Mouse (Mus musculus) liver, embryonic 11.5 days (tissue): ENCODE data around the gene Syde2. TPM values are rescaled to one million over a fixed set of nuclear protein-coding genes. Genes with fewer than 3 reads are reported as not detected.
A peak's percentile ranks its signal among the peaks of the same experiment; 100 is the strongest.
"Not testable (repeated sequence)": the region's sequence is repeated elsewhere in the genome, so short reads cannot be mapped to it uniquely, and the experiment has no call there.

ENCODE experiments used
- ATAC-seq: fragments of 200-750 bp; cut with Nextera tagmentation; replicated peaks from 2 replicates; pipeline ENCODE4 v1.8.0; 2017; ENCODE audit warnings: moderate number of reproducible peaks, mild to moderate bottlenecking, moderate TSS enrichment, moderate library complexity; ENCODE audit not compliant: low FRiP score
- DNase-seq: peaks from one replicate; pipeline ENCODE4 v3.0.0-alpha.2; 2017; ENCODE audit warnings: low spot score
- H3K27ac ChIP-seq: fragments of 300-500 bp; sonication (generic); 2 replicates; pipeline ENCODE4 v1.5.1; 2014; ENCODE audit warnings: mild to moderate bottlenecking, low read depth, low read length, control low read depth
- H3K27me3 ChIP-seq: fragments of 300-500 bp; sonication (generic); replicated peaks from 2 replicates; pipeline ENCODE4 v1.6.1; 2014; ENCODE audit warnings: low read length, mixed read lengths; ENCODE audit not compliant: control insufficient read depth, insufficient read depth
- H3K36me3 ChIP-seq: fragments of 300-500 bp; sonication (generic); 2 replicates; pipeline ENCODE4 v1.6.1; 2014; ENCODE audit warnings: mild to moderate bottlenecking, low read length, moderate library complexity, mixed read lengths; ENCODE audit not compliant: control insufficient read depth, insufficient read depth
- H3K4me1 ChIP-seq: fragments of 300-500 bp; sonication (generic); replicated peaks from 2 replicates; pipeline ENCODE4 v1.6.1; 2014; ENCODE audit warnings: low read length, mixed read lengths; ENCODE audit not compliant: control insufficient read depth, insufficient read depth
- H3K4me2 ChIP-seq: fragments of 300-500 bp; sonication (generic); 2 replicates; pipeline ENCODE4 v1.6.1; 2014; ENCODE audit warnings: mild to moderate bottlenecking, control low read depth, moderate library complexity
- H3K4me3 ChIP-seq: fragments of 300-500 bp; sonication (generic); 2 replicates; pipeline ENCODE4 v1.5.1; 2014; ENCODE audit warnings: low read depth, low read length, control low read depth
- H3K9ac ChIP-seq: fragments of 300-500 bp; sonication (generic); 2 replicates; pipeline ENCODE4 v1.6.1; 2014; ENCODE audit warnings: low read depth, low read length, control low read depth
- H3K9me3 ChIP-seq: fragments of 300-500 bp; sonication (generic); 2 replicates; pipeline ENCODE4 v1.6.1; 2016; ENCODE audit warnings: low read length, inconsistent platforms, mixed read lengths; ENCODE audit not compliant: control insufficient read depth
- WGBS: fragments of 180-500 bp; shearing (Covaris S2); extraction: QIAGEN DNeasy Blood & Tissue Kit; methylation state at CpG from one replicate; pipeline ENCODE4 v1.1.7; 2014; 5-methylcytosine and 5-hydroxymethylcytosine counted together
- polyA plus RNA-seq: library from polyadenylated mRNA; unstranded; fragments of >200 nt; fragmentation: Nextera tagmentation; extraction: Ambion mirVana; gene quantifications from 2 replicates; pipeline ENCODE4 v1.2.1, GENCODE M21; 2014

Syde2 gene
- polyA plus RNA-seq, 1 experiment from 2014 or later, result 1.7 TPM

GRCm38 (mm10) chr3:145963101-145964017 lies 24.3 kb upstream of the Syde2 start:
- WGBS, result 15% methylated on average over 31 of the region's 31 CpGs
- H3K4me3 ChIP-seq, result peak overlapping the region; percentile 18; the same call in 1 of the 2 replicates
- no peak overlapping the region for H3K27ac ChIP-seq
- H3K4me1 ChIP-seq, result peaks cover 10% of the 10 kb centered on the region
- 0 out of 2 replicates have a peak overlapping the region, but pooled peaks have one; percentile 4 for H3K9ac ChIP-seq
- DNase-seq (no peak), ATAC-seq (peak; percentile 29; the same call in 1 of the 2 replicates)
- no peaks in the 10 kb centered on the region for H3K9me3 ChIP-seq
- no peaks in the 10 kb centered on the region for H3K36me3 ChIP-seq
- H3K27me3 ChIP-seq, result peaks cover 12% of the 10 kb centered on the region
- peak overlapping the region; percentile 59 for H3K4me2 ChIP-seq

- H3K9ac ChIP-seq, result no peak overlapping the region
- H3K4me2 ChIP-seq, result peak overlapping the region; percentile 59
- H3K9me3 ChIP-seq, result no peaks in the 10 kb centered on the region
- H3K27ac ChIP-seq, result no peak overlapping the region
- ATAC-seq (peak; percentile 60), DNase-seq (no peak)
- H3K36me3 ChIP-seq, result no peaks in the 10 kb centered on the region
- peaks cover 10% of the 10 kb centered on the region for H3K4me1 ChIP-seq
- H3K27me3 ChIP-seq, result peaks cover 12% of the 10 kb centered on the region
- peak overlapping the region; percentile 18; the same call in 1 of the 2 replicates for H3K4me3 ChIP-seq
- 10% methylated on average over 10 of the region's 10 CpGs for WGBS
Observed at GRCm38 (mm10) chr3:145964018-145964387, 23.7 kb upstream of the Syde2 start.

- no peak overlapping the region for H3K9ac ChIP-seq
- H3K36me3 ChIP-seq, result no peaks in the 10 kb centered on the region
- H3K27me3 ChIP-seq, result peaks cover 12% of the 10 kb centered on the region
- ATAC-seq (peak; percentile 70), DNase-seq (peak; percentile 65)
- H3K27ac ChIP-seq, result 0 out of 2 replicates have a peak overlapping the region, but pooled peaks have one; percentile 36
- no peaks in the 10 kb centered on the region for H3K9me3 ChIP-seq
- no peak overlapping the region for H3K4me3 ChIP-seq
- H3K4me2 ChIP-seq, result peak overlapping the region; percentile 59
- H3K4me1 ChIP-seq, result peaks cover 10% of the 10 kb centered on the region
- 5% methylated on average over 10 of the region's 10 CpGs for WGBS
Observed at GRCm38 (mm10) chr3:145964473-145964872, 23.2 kb upstream of the Syde2 start.

DNA sequence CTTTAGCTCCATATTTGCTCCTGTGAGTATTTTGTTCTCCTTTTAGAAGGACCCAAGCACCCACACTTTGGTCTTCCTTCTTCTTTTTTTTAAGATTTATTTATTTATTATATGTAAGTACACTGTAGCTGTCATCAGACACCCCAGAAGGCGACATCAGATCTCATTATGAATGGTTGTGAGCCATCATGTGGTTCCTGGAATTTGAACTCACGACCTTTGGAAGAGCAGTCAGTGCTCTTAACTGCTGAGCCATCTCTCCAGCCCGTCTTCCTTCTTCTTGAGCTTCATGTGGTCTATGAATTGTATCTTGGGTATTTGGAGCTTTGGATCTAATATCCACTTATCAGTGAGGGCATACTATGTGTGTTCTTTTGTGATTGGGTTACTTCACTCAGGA lies 22.1 kb upstream of the Syde2 start:
- H3K9ac ChIP-seq, DNase-seq, H3K4me3 ChIP-seq, H3K36me3 ChIP-seq, H3K9me3 ChIP-seq, ATAC-seq, H3K27ac ChIP-seq, H3K4me1 ChIP-seq, H3K4me2 ChIP-seq: not testable (repeated sequence)
- 68% methylated on average over 3 of the region's 3 CpGs for WGBS
- H3K27me3 ChIP-seq, result peaks cover 12% of the 10 kb centered on the region

- H3K27ac ChIP-seq, result no peak overlapping the region
Observed at GRCm38 (mm10) chr3:145966806-145967205, 20.9 kb upstream of the Syde2 start.

DNA sequence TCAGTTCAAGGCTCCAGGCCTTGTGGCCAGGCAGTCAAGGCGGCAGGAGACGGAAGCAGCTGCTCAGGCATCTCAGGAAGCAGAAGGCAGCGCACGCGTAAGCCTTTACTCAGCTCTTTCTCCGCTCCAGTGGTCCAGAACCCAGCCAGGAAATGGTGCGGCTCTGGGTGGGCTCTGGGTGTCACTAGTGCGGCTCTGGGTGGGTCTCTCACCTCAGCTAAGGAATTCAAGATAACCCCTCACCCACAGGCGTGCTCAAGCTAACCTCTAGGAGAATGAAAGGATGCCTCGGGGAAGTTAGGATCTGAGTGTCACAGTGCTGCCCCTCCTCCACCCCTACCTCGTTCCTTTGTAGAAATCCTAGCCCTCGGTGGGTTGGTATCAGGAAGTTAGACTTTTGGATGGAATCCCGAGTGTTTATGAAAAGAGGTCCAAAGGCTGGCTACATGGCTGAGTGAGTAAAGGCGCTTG lies 18.6 kb upstream of the Syde2 start:
- Histone ChIP-seq H3K4me2 (peak overlapping the region; percentile 1; the same call in 1 of the 2 replicates), H3K9me3 (peaks cover 5% of the 10 kb centered on the region; the same call in 1 of the 2 replicates), H3K4me1 (no peaks in the 10 kb centered on the region; the same call in none of the 2 replicates), H3K27ac (no peak overlapping the region), H3K9ac (no peak overlapping the region), H3K4me3 (no peak overlapping the region), H3K36me3 (no peaks in the 10 kb centered on the region), H3K27me3 (no peaks in the 10 kb centered on the region)
- ATAC-seq, result 0 out of 2 replicates have a peak, but pooled peaks have one; percentile 24
- DNase-seq, result no peak
- WGBS, result 31% methylated on average over 14 of the region's 14 CpGs

More at GRCm38 (mm10) chr3:145966806-145967205, 20.9 kb upstream of the Syde2 start:
- Histone ChIP-seq H3K4me3 (no peak overlapping the region), H3K4me2 (no peak overlapping the region), H3K9me3 (no peaks in the 10 kb centered on the region), H3K36me3 (no peaks in the 10 kb centered on the region), H3K9ac (no peak overlapping the region), H3K27me3 (peaks cover 12% of the 10 kb centered on the region), H3K4me1 (peaks cover 10% of the 10 kb centered on the region)
- DNase-seq (no peak), ATAC-seq (no peak)
- 86% methylated on average over 5 of the region's 5 CpGs for WGBS

- H3K4me1 ChIP-seq, result no peaks in the 10 kb centered on the region
- WGBS, result 84% methylated on average over 10 of the region's 10 CpGs
- ATAC-seq (no peak), DNase-seq (no peak)
- no peaks in the 10 kb centered on the region for H3K36me3 ChIP-seq
- H3K4me2 ChIP-seq, result no peak overlapping the region
- H3K27me3 ChIP-seq, result no peaks in the 10 kb centered on the region
- no peak overlapping the region for H3K4me3 ChIP-seq
- H3K9me3 ChIP-seq, result peaks cover 13% of the 10 kb centered on the region; the same call in 1 of the 2 replicates
- H3K9ac ChIP-seq, result no peak overlapping the region
- no peak overlapping the region for H3K27ac ChIP-seq
Observed at GRCm38 (mm10) chr3:145971501-145971900, 16.2 kb upstream of the Syde2 start.

- ATAC-seq, result no peak
- Histone ChIP-seq H3K9ac (no peak overlapping the region), H3K4me1 (no peaks in the 10 kb centered on the region), H3K27me3 (no peaks in the 10 kb centered on the region), H3K36me3 (no peaks in the 10 kb centered on the region), H3K27ac (no peak overlapping the region), H3K4me2 (no peak overlapping the region), H3K9me3 (peaks cover 17% of the 10 kb centered on the region; the same call in 1 of the 2 replicates), H3K4me3 (no peak overlapping the region)
- 88% methylated on average over 7 of the region's 7 CpGs for WGBS
- no peak for DNase-seq
Observed at GRCm38 (mm10) chr3:145974986-145975385, 12.7 kb upstream of the Syde2 start.
